9 mouse cellular contexts compared by ENCODE assay signal in genomic region chr1:166137244-166137938, GRCm38 (mm10). TPM values are rescaled to one million over a fixed set of nuclear protein-coding genes. Genes with fewer than 3 reads are reported as not detected.
A peak's percentile ranks its signal among the peaks of the same experiment; 100 is the strongest.
DNase-seq lines count a peak whose midpoint lies in the region; ATAC-seq and TF ChIP-seq lines count a peak whose summit lies in the region.
"Had no signal": no experiment of that assay in that cellular context is flagged by ENCODE, and none has a peak within 500 bp of the region (broad histone marks: within the 10 kb centered on the region; RNA-seq: fewer than 3 reads in every experiment).

No protein-coding gene starts in this region.

- H3K4me1 ChIP-seq in heart, embryonic 11.5 days (ENCODE audit: control insufficient read depth, insufficient read depth, low read length) = peaks cover 18% of the 10 kb centered on the region
- H3K4me1 ChIP-seq in neural tube, embryonic 15.5 days = peaks cover 7% of the 10 kb centered on the region

- no peak overlapping the region for H3K4me3 ChIP-seq in heart, embryonic 11.5 days (ENCODE audit: low read depth, low read length)
- H3K4me3 ChIP-seq in gastrocnemius, adult 2 months = no peak overlapping the region
- no peak overlapping the region for H3K4me3 ChIP-seq in neural tube, embryonic 15.5 days (replicated peaks)

- H3K9me3 ChIP-seq in heart, embryonic 11.5 days (replicated peaks; ENCODE audit: control insufficient read depth, low read length) = no peaks in the 10 kb centered on the region
- H3K9me3 ChIP-seq in neural tube, embryonic 15.5 days (replicated peaks) = no peaks in the 10 kb centered on the region

- TF ChIP-seq CTCF in gastrocnemius, adult 2 months (IDR thresholded peaks at IDR 0.05) = no peak

- no peaks in the 10 kb centered on the region for H3K36me3 ChIP-seq in heart, embryonic 11.5 days (ENCODE audit: control insufficient read depth, insufficient read depth, low read length)
- H3K36me3 ChIP-seq in neural tube, embryonic 15.5 days = no peaks in the 10 kb centered on the region

- intact Hi-C loops in gastrocnemius, adult 2 months (cut with DNase I) = no loop called here

- 49% methylated on average over 7 of the region's 7 CpGs for WGBS in heart, embryonic 11.5 days (ENCODE audit: insufficient replicate concordance)
- WGBS in neural tube, embryonic 15.5 days = 80% methylated on average over 7 of the region's 7 CpGs

- no peak for DNase-seq in heart, adult 18-20 months
- peak; percentile 71 for DNase-seq in 416B (ENCODE audit: low read depth)
- DNase-seq in lung, postnatal 36 days = peak; percentile 56
- DNase-seq in left cerebral cortex, adult 9 months (ENCODE audit: low spot score in 2 of 2) = no peak
- DNase-seq in gastrocnemius, adult 2 months = no peak

- no peaks in the 10 kb centered on the region for H3K27me3 ChIP-seq in heart, embryonic 11.5 days (ENCODE audit: control insufficient read depth, insufficient read depth, low read length)
- no peaks in the 10 kb centered on the region for H3K27me3 ChIP-seq in neural tube, embryonic 15.5 days (replicated peaks)

- no peak overlapping the region for H3K27ac ChIP-seq in heart, embryonic 11.5 days (ENCODE audit: low read depth, low read length)
- H3K27ac ChIP-seq in gastrocnemius, adult 2 months = no peak overlapping the region
- H3K27ac ChIP-seq in neural tube, embryonic 15.5 days (replicated peaks) = no peak overlapping the region

- no peak overlapping the region for H3K4me2 ChIP-seq in heart, embryonic 11.5 days
- H3K4me2 ChIP-seq in neural tube, embryonic 15.5 days = no peak overlapping the region

- 0 out of 2 replicates have a peak, but pooled peaks have one; percentile 27 for ATAC-seq in heart, embryonic 11.5 days (replicated peaks; ENCODE audit: insufficient number of reproducible peaks, low FRiP score, low TSS enrichment)
- peak; percentile 46 for ATAC-seq in common myeloid progenitor, adult 5-6 weeks (replicated peaks; ENCODE audit: low read depth, poor library complexity, severe bottlenecking)
- ATAC-seq in neural tube, embryonic 15.5 days (ENCODE audit: low FRiP score) = no peak

- no peak overlapping the region for H3K9ac ChIP-seq in heart, embryonic 11.5 days (ENCODE audit: low read depth, low read length)
- no peak overlapping the region for H3K9ac ChIP-seq in neural tube, embryonic 15.5 days (replicated peaks)

RNA-seq across cellular contexts. Expression of gene Gpa33, which starts 7.4 kb away (rescaled TPM):
- 0.15 TPM in 1 of 2 replicates, not detected in the other for polyA plus RNA-seq in heart, embryonic 11.5 days (2014; fragmentation: Nextera tagmentation; extraction: Ambion mirVana)
- total RNA-seq in heart, adult 18-20 months (2021) = not detected
- not detected in 2 replicates for total RNA-seq in common myeloid progenitor, adult 5-6 weeks (2017)
- not detected for total RNA-seq in gastrocnemius, adult 2 months (2021)
- 5.2 TPM in 1 of 2 replicates, not detected in the other for polyA plus RNA-seq in neural tube, embryonic 15.5 days (2015; fragmentation: Nextera tagmentation; extraction: Ambion mirVana)
- total RNA-seq: heart, postnatal 10 days had no signal

RNA-seq across cellular contexts. Expression of gene Dusp27, which starts 9.7 kb away (rescaled TPM):
- 32.2 and 45.4 TPM in 2 replicates for polyA plus RNA-seq in heart, embryonic 11.5 days (2014; fragmentation: Nextera tagmentation; extraction: Ambion mirVana)
- 10 to 100 TPM; 34.7 to 40.0 TPM for total RNA-seq in heart, adult 18-20 months (2021)
- not detected in 2 replicates for total RNA-seq in common myeloid progenitor, adult 5-6 weeks (2017)
- 10 to 100 TPM; 68.9 to 69.3 TPM for total RNA-seq in gastrocnemius, adult 2 months (2021)
- polyA plus RNA-seq in neural tube, embryonic 15.5 days (2015; fragmentation: Nextera tagmentation; extraction: Ambion mirVana) = 1.00 and 1.5 TPM in 2 replicates

Comparison
In these comparisons a context has a peak if more than half of its experiments do, and no peak if none do; other contexts are left out.
1. DNase-seq: peak in 416B (single experiment) and lung, postnatal 36 days (single experiment); none in heart, adult 18-20 months (0 of 2), left cerebral cortex, adult 9 months (0 of 2) and gastrocnemius, adult 2 months (single experiment).
2. RNA of gene Dusp27, which starts 9.7 kb away (total RNA-seq): 68.9 to 69.3 TPM in gastrocnemius, adult 2 months and 34.7 to 40.0 TPM in heart, adult 18-20 months; not detected in common myeloid progenitor, adult 5-6 weeks; every median in the first group is over 10 times any median in the second.